Mouse (Mus musculus): ENCODE results near the gene Chchd5. TPM values are rescaled to one million over a fixed set of nuclear protein-coding genes. Genes with fewer than 3 reads are reported as not detected.

Gene Chchd5
- polyA plus RNA-seq, 1 experiment from 2014 or later = 21.1 TPM

DNA sequence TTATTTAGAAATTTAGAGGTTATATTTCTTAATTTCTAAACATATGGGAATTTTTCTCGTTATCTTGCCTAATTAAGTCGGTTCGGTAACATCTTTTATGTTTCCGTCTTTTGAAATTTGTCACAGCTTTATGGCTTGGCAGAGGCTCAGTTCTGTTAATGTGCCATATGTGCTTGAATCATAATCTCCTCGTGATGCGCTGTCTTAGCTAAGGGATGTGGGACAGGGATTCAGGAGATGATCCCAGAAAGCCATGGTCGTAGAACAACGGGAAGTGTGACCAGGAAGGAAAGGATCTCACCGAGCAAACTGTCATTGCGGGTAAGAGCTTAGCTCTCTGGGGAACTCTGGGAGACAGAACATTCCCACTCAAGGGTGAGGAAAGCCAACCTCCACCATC, 10.4 kb downstream of the Chchd5 start:
- DNase-seq (ENCODE audit: low spot score) (no peak), ATAC-seq (no peak)
- Histone ChIP-seq H3K27me3 (replicated peaks; ENCODE audit: insufficient read depth, low read length) (no peaks in the 10 kb centered on the region), H3K4me2 (replicated peaks; ENCODE audit: low read depth, low read length) (no peak overlapping the region), H3K9me3 (ENCODE audit: low read length) (no peaks in the 10 kb centered on the region), H3K36me3 (ENCODE audit: insufficient read depth, low read length) (no peaks in the 10 kb centered on the region), H3K4me1 (ENCODE audit: insufficient read depth, low read depth, low read length) (no peaks in the 10 kb centered on the region), H3K9ac (replicated peaks; ENCODE audit: low read depth) (no peak overlapping the region), H3K4me3 (ENCODE audit: low read depth, low read length) (no peak overlapping the region), H3K27ac (ENCODE audit: low read length) (no peak overlapping the region)
- WGBS = 76% methylated on average over 10 of the region's 10 CpGs
- TF ChIP-seq EP300 (IDR thresholded peaks at IDR 0.05) = no peak
- no peak for TF ChIP-seq CTCF (IDR thresholded peaks at IDR 0.05)

DNA sequence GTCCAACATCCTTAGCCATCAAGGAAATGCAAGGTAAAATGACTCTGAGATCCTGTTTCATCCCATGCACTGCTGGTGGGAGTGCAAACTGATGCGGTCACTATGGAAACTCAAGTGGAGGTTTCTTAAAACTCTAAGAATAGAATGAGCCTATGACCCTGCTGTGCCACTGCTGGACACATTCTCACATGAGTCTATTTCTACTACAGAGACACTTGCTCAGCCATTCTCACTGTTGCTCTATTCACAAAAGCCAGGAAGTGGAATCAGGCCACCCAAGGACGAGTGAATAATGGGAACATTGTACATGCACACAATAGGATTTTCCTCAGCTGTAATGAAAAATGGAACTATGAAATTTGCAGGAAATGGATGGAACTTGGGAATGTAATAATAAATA, 19.3 kb downstream of the Chchd5 start:
- H3K9me3 ChIP-seq (ENCODE audit: low read length) = no peaks in the 10 kb centered on the region
- TF ChIP-seq EP300 (IDR thresholded peaks at IDR 0.05) = no peak
- TF ChIP-seq CTCF (IDR thresholded peaks at IDR 0.05) = no peak
- WGBS = 54% methylated on average over 2 of the region's 2 CpGs
- DNase-seq (ENCODE audit: low spot score) (no peak), ATAC-seq (no peak; the same call in 1 of the 2 replicates)
- H3K27me3 ChIP-seq (replicated peaks; ENCODE audit: insufficient read depth, low read length) = no peaks in the 10 kb centered on the region
- no peak overlapping the region for H3K27ac ChIP-seq (ENCODE audit: low read length)
- no peak overlapping the region for H3K9ac ChIP-seq (replicated peaks; ENCODE audit: low read depth)
- no peak overlapping the region for H3K4me3 ChIP-seq (ENCODE audit: low read depth, low read length)
- H3K4me2 ChIP-seq (replicated peaks; ENCODE audit: low read depth, low read length) = no peak overlapping the region
- H3K36me3 ChIP-seq (ENCODE audit: insufficient read depth, low read length) = no peaks in the 10 kb centered on the region
- H3K4me1 ChIP-seq (ENCODE audit: insufficient read depth, low read depth, low read length) = no peaks in the 10 kb centered on the region

DNA sequence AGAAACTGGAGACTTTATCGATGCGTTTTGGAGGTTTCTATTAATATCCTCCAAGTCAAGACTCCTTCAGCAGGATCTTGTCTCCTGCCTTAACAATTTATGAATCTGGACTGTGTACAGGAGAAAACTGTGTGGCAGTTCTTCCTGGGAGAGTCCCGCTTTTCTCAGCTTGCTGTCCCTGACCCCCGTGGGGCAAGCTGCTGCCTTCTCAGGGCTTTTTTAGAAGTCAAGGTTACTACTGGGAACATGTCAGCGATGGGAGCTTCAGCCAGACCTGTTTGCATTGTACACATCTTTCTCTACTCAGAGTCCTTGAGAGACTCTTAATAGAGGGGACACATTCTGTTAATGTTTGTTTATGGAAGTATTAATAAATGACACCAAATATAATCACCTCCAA, 20.9 kb downstream of the Chchd5 start:
- DNase-seq (ENCODE audit: low spot score) = no peak
- Histone ChIP-seq H3K9ac (replicated peaks; ENCODE audit: low read depth) (no peak overlapping the region), H3K36me3 (ENCODE audit: insufficient read depth, low read length) (no peaks in the 10 kb centered on the region), H3K27me3 (replicated peaks; ENCODE audit: insufficient read depth, low read length) (no peaks in the 10 kb centered on the region), H3K4me1 (ENCODE audit: insufficient read depth, low read depth, low read length) (no peaks in the 10 kb centered on the region), H3K4me3 (ENCODE audit: low read depth, low read length) (no peak overlapping the region), H3K27ac (ENCODE audit: low read length) (no peak overlapping the region), H3K4me2 (replicated peaks; ENCODE audit: low read depth, low read length) (no peak overlapping the region), H3K9me3 (ENCODE audit: low read length) (no peaks in the 10 kb centered on the region)
- no peak for TF ChIP-seq CTCF (IDR thresholded peaks at IDR 0.05)
- TF ChIP-seq EP300 (IDR thresholded peaks at IDR 0.05) = no peak
- 78% methylated on average over 5 of the region's 5 CpGs for WGBS
- ATAC-seq = no peak

DNA sequence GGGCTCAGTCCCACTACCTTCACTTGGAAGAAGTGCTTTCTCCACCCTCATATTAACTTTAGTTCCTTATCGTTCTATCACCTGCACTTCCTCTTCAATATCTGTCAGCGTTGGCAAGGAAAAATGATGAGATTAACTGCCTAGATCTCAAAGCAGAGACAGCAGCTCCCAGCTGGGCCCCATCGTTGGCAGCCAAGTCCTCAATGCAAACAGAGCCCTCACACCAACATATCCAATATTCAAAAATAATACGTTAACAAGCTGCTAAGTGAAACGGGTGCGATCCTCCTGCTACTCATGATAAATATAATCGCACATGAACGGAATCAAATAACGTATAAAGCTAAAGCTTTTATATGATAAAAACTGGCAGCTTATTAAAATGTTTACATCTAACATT, 21.6 kb downstream of the Chchd5 start:
- Histone ChIP-seq H3K9ac (replicated peaks; ENCODE audit: low read depth) (no peak overlapping the region), H3K4me2 (replicated peaks; ENCODE audit: low read depth, low read length) (no peak overlapping the region), H3K4me1 (ENCODE audit: insufficient read depth, low read depth, low read length) (no peaks in the 10 kb centered on the region), H3K9me3 (ENCODE audit: low read length) (no peaks in the 10 kb centered on the region), H3K36me3 (ENCODE audit: insufficient read depth, low read length) (no peaks in the 10 kb centered on the region), H3K27ac (ENCODE audit: low read length) (no peak overlapping the region), H3K4me3 (ENCODE audit: low read depth, low read length) (no peak overlapping the region), H3K27me3 (replicated peaks; ENCODE audit: insufficient read depth, low read length) (no peaks in the 10 kb centered on the region)
- DNase-seq (ENCODE audit: low spot score) (no peak), ATAC-seq (no peak)
- WGBS = 46% methylated on average over 9 of the region's 9 CpGs
- TF ChIP-seq CTCF (IDR thresholded peaks at IDR 0.05) = no peak
- TF ChIP-seq EP300 (IDR thresholded peaks at IDR 0.05) = no peak

DNA sequence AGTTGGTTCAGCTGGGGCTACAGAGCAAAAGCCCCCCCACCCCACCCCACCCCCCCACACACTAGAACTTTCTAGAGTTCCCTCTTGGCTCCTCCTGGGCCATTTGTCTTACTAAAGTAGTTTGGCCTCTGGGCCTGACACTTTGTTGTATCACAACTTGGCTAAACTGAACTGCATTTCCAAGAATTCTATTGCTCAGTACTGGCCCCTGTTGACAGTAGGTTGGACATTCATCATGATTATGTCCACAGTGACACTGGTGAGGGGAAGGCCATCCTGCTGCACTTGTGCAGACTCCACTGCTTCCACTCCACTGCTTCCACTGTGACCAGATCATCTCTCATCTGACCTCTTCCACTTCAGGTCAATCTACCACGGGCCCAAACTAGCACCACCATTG, 23.3 kb downstream of the Chchd5 start:
- 69% methylated on average over 1 of the region's 1 CpGs for WGBS
- H3K27me3 ChIP-seq (replicated peaks; ENCODE audit: insufficient read depth, low read length) = no peaks in the 10 kb centered on the region
- ATAC-seq = no peak

DNA sequence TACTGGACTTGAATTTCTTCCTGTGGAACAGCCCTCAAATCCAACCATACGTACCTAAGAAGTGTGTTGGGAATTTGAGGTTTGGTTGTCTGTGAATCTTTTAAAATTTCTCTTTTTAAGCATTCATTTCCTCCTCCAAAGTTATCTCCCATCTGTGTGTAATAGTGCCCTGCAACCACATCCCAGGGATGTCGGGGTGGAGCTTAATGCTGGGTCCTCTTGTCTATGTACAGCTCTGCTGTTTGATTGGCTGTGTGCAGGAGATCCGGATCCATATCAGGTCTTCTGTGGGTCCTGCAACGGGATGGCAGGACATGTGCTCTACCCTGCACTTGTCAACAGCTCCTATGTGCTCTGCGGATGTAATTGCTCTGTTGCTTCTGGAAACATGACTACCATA, 35.3 kb downstream of the Chchd5 start:
- no peaks in the 10 kb centered on the region for H3K9me3 ChIP-seq (ENCODE audit: low read length)
- H3K4me3 ChIP-seq (ENCODE audit: low read depth, low read length) = no peak overlapping the region
- no peaks in the 10 kb centered on the region for H3K36me3 ChIP-seq (ENCODE audit: insufficient read depth, low read length)
- H3K27me3 ChIP-seq (replicated peaks; ENCODE audit: insufficient read depth, low read length) = no peaks in the 10 kb centered on the region
- no peak for DNase-seq (ENCODE audit: low spot score)
- no peak for TF ChIP-seq EP300 (IDR thresholded peaks at IDR 0.05)
- TF ChIP-seq CTCF (IDR thresholded peaks at IDR 0.05) = no peak
- H3K9ac ChIP-seq (replicated peaks; ENCODE audit: low read depth) = no peak overlapping the region
- H3K27ac ChIP-seq (ENCODE audit: low read length) = no peak overlapping the region
- WGBS = 51% methylated on average over 5 of the region's 5 CpGs
- no peak overlapping the region for H3K4me2 ChIP-seq (replicated peaks; ENCODE audit: low read depth, low read length)
- ATAC-seq = no peak
- H3K4me1 ChIP-seq (ENCODE audit: insufficient read depth, low read depth, low read length) = no peaks in the 10 kb centered on the region; the same call in 1 of the 2 replicates

More for the DNA sequence above, 23.3 kb downstream of the Chchd5 start:
- TF ChIP-seq EP300 (IDR thresholded peaks at IDR 0.05) (no peak), CTCF (IDR thresholded peaks at IDR 0.05) (peak; percentile 30; the same call in 1 of the 2 replicates)
- no peak overlapping the region for H3K4me3 ChIP-seq (ENCODE audit: low read depth, low read length)
- no peaks in the 10 kb centered on the region for H3K4me1 ChIP-seq (ENCODE audit: insufficient read depth, low read depth, low read length)
- DNase-seq (ENCODE audit: low spot score) = no peak
- H3K9ac ChIP-seq (replicated peaks; ENCODE audit: low read depth) = no peak overlapping the region
- H3K9me3 ChIP-seq (ENCODE audit: low read length) = no peaks in the 10 kb centered on the region
- no peak overlapping the region for H3K4me2 ChIP-seq (replicated peaks; ENCODE audit: low read depth, low read length)
- H3K36me3 ChIP-seq (ENCODE audit: insufficient read depth, low read length) = no peaks in the 10 kb centered on the region
- H3K27ac ChIP-seq (ENCODE audit: low read length) = no peak overlapping the region

All from lung, postnatal 0 days (tissue).